Mouse (Mus musculus) ES-E14 (cell line): ENCODE results near the gene Gtpbp2.

Source experiments
- MAFK ChIP-seq: IDR thresholded peaks from 2 replicates; pipeline ENCODE4 v1.6.1; 2014; ENCODE audit warnings: mild to moderate bottlenecking, low read depth, low read length, inconsistent platforms; ENCODE audit not compliant: insufficient read depth
- ZC3H11A ChIP-seq: IDR thresholded peaks from 2 replicates; pipeline ENCODE4 v1.6.1; 2012; ENCODE audit warnings: low read depth, mild to moderate bottlenecking, inconsistent platforms, low read length, borderline replicate concordance
- ZNF384 ChIP-seq: IDR thresholded peaks from 2 replicates; pipeline ENCODE4 v1.6.1; 2012; ENCODE audit warnings: low read depth, low read length, inconsistent platforms

GRCm38 (mm10) chr17:46165460-46165859 lies 4.6 kb downstream of the Gtpbp2 start:
- TF ChIP-seq ZC3H11A (no peak), MAFK (no peak), ZNF384 (no peak)
